Mouse (Mus musculus) right cerebral cortex, postnatal 10 days (tissue): ENCODE data around the gene Ttc9c.
A peak's percentile ranks its signal among the peaks of the same experiment; 100 is the strongest.

ENCODE experiments used
- DNase-seq, 2 experiments: peaks; one replicate each; pipeline ENCODE4 v3.0.0; 2021; ENCODE audit warnings: low spot score in 2 of 2

Ttc9c gene

GRCm38 (mm10) chr19:8830664-8831063 is 11.5 kb upstream of the Ttc9c start:
- peak; percentile 62 to 66 for DNase-seq

GRCm38 (mm10) chr19:8829660-8830059 is 10.5 kb upstream of the Ttc9c start, which contains the start of gene AC129217.1:
Gene AC129217.1 (plus strand): TSS chr19:8829773.
- DNase-seq, result no peak

GRCm38 (mm10) chr19:8822696-8823095 is 3.6 kb upstream of the Ttc9c start:
- DNase-seq, result no peak

GRCm38 (mm10) chr19:8821146-8821545 is 2.0 kb upstream of the Ttc9c start:
- no peak for DNase-seq

- peak; percentile 55 to 62 for DNase-seq
Observed at GRCm38 (mm10) chr19:8820424-8820956, 1.4 kb upstream of the Ttc9c start.

- DNase-seq, result peak; percentile 99
Observed at GRCm38 (mm10) chr19:8819596-8820423, 677 bp upstream of the Ttc9c start, which contains the start of gene Hnrnpul2. Gene Hnrnpul2 (plus strand): TSS chr19:8820010.

GRCm38 (mm10) chr19:8818301-8818798 is 783 bp downstream of the Ttc9c start:
- DNase-seq, result no peak

- no peak for DNase-seq
Observed at GRCm38 (mm10) chr19:8817001-8817400, 2.1 kb downstream of the Ttc9c start.

- DNase-seq, result no peak
Observed at GRCm38 (mm10) chr19:8815812-8816211, 3.3 kb downstream of the Ttc9c start.

GRCm38 (mm10) chr19:8806810-8807209 is 12.3 kb downstream of the Ttc9c start:
- DNase-seq, result no peak

- no peak for DNase-seq
Observed at GRCm38 (mm10) chr19:8803879-8804660, 15.1 kb downstream of the Ttc9c start.

- no peak for DNase-seq
Observed at GRCm38 (mm10) chr19:8803204-8803780, 15.8 kb downstream of the Ttc9c start.

GRCm38 (mm10) chr19:8802130-8802821 is 16.9 kb downstream of the Ttc9c start, which contains the start of gene Zbtb3:
Gene Zbtb3 (plus strand): TSS chr19:8802555.
- peak; percentile 97 to 99 for DNase-seq

GRCm38 (mm10) chr19:8798947-8799315 is 20.2 kb downstream of the Ttc9c start:
- DNase-seq, result no peak

GRCm38 (mm10) chr19:8798264-8798946 is 20.7 kb downstream of the Ttc9c start, which contains the start of gene Polr2g:
Gene Polr2g (minus strand): TSS chr19:8798577.
- DNase-seq, result peak; percentile 95 to 96

GRCm38 (mm10) chr19:8790171-8790570 is 29.0 kb downstream of the Ttc9c start:
- peak in 1 of 2 experiments; percentile 59 for DNase-seq

GRCm38 (mm10) chr19:8789171-8789570 is 30.0 kb downstream of the Ttc9c start:
- no peak for DNase-seq

- no peak for DNase-seq
Observed at GRCm38 (mm10) chr19:8788521-8788920, 30.6 kb downstream of the Ttc9c start.

- DNase-seq, result peak; percentile 95 to 98
Observed at GRCm38 (mm10) chr19:8786008-8786781, 32.9 kb downstream of the Ttc9c start, which contains the start of gene Taf6l. Gene Taf6l (minus strand): TSS chr19:8786417.
